Mouse (Mus musculus): Measurements from ENCODE around the gene Eid2. TPM values are rescaled to one million over a fixed set of nuclear protein-coding genes. Genes with fewer than 3 reads are reported as not detected.

The Eid2 gene
- 1 to 10 TPM; 1.2 to 1.5 TPM for total RNA-seq (2023)

DNA sequence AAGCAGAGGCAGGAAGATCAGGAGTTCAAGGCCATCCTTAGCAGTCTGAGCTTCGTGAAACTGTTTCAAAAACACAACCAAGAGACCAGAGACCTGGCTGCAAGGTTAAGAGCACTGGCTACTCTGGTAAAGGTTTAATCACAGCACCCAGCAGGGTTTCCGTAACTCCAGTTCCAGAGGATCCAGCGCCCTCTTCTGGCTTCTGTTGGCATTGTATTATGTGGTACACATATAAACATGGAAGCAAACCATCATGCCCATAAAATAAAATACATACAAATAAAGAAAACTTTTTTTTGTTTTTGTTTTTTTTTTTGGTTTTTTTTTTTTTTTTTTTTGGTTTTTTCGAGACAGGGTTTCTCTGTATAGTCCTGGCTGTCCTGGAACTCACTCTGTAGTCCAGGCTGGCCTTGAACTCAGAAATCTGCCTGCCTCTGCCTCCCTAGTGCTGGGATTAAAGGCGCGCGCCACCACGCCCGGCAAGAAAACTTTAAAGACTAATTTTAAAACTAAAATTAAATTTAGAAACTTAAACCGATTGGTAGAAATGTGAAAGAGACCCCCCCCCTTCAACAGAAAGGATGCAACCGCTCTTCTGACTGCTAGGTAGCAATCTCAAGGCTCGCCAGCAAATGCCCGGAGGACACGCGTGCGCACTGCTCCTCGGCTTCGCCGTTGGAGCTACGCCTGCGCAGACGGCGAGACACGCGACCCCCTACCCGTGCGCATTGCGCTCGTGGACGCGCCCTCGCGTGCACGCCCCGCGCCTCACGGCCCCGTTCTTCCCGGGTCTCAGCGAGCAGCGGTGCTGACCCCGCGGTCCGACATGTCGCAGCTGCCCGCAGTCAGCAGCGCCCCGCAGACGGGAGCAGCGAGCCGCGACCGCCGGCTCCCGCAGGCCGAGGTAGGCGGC, at the start of gene Eid2:
Gene Eid2, plus strand, starts transcription at position 753 of the 913 bp plus-strand sequence.

DNA sequence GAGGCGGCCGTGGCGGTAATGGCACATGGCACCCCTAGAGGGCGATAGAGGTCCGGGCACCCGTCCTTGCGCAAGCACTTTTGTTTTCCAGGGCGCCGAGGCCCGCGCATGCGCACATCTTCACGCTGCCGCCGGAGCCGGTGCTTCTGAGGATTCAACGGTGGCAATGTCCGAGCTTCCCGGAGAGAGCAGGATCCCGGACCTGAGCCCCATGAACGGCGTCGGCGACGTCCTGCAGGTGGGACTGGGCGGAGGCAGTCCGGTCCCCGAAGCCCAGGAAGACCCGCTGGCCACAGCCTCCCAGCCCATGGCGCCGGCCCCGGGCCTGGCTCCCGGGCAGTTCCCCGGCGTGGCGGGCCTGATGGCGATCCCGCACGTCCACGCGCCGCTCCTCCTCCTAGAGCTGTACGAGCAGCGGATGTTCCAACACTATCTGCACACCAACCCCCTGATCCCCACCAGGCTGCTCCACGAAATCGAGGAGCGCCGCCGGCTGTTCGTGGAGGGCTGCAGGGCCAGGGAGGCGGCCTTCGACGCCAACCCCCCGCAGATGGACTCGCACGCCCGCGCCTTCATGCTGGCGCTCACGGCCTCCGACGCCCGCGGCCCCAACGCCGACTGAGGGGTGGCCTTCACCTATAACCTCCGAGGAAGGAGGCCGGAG, 10.1 kb downstream of the Eid2 start, which contains the start of gene Eid2b:
Gene Eid2b, plus strand, starts transcription at position 125 of the 664 bp plus-strand sequence.

GRCm38 (mm10) chr7:28290638-28291590, 23.2 kb downstream of the Eid2 start, which contains the start of gene Selenov:
TSS of gene Selenov (minus strand) at chr7:28291186.

GRCm38 (mm10) chr7:28301616-28302433, 34.1 kb downstream of the Eid2 start, which contains the start of gene Dll3:
TSS of gene Dll3 (minus strand) at chr7:28302238.

DNA sequence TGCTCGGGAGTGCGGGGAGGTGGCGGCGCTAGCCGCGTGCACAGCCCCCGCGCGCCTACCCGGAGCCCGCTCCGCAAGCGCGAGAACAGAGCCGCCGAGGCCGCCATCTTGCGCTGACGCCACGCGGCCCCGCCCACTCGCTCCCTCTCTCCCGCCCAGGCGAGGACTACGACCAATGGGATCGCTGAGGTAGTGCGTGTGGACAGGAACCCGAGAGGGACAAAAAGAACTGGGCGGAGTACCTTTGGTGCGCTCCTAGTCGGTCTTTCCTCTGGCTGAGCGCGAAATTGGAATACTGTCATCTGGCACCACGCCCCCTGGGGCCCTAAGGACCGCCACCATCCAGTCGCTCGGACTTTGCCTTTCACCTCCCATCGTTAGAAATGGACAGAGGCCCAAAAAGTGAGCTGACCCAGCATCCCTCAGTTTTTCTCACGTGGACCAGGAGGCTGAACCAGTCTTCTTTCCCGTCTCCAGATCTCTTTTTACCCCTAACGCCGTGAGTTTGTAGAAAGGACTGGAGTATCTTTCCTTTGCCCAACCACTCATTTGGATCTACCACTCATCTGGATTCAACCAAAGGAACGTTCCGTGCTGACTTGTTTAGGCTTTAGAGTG, 44.4 kb downstream of the Eid2 start, which contains the start of gene Timm50:
Gene Timm50, minus strand, starts transcription at position 147 of the 618 bp plus-strand sequence.

Other genes with a start within 250 kb of the Eid2 start
- gene Psmc4, start 217.8 kb upstream of the Eid2 start, total RNA-seq (2023) = 10 to 100 TPM; 71.1 to 72.0 TPM
- not detected for gene Fcgbp, start 196.6 kb upstream of the Eid2 start, total RNA-seq (2023)
- not detected for gene 9530053A07Rik, start 138.4 kb upstream of the Eid2 start, total RNA-seq (2023)
- 10 to 100 TPM; 69.9 to 73.1 TPM for gene Fbl, start 98.2 kb upstream of the Eid2 start, total RNA-seq (2023)
- 10 to 100 TPM; 11.1 to 13.9 TPM for gene Dyrk1b, start 88.4 kb upstream of the Eid2 start, total RNA-seq (2023)
- gene Eid2b, start 9.9 kb downstream of the Eid2 start, total RNA-seq (2023) = 1 to 10 TPM; 4.5 to 4.7 TPM
- not detected for gene Selenov, start 23.3 kb downstream of the Eid2 start, total RNA-seq (2023)
- not detected for gene Dll3, start 34.4 kb downstream of the Eid2 start, total RNA-seq (2023)
- 10 to 100 TPM; 24.3 to 28.2 TPM for gene Timm50, start 44.2 kb downstream of the Eid2 start, total RNA-seq (2023)
- 10 to 100 TPM; 72.6 to 73.5 TPM for gene Supt5, start 70.9 kb downstream of the Eid2 start, total RNA-seq (2023)
- 1,000 to 10,000 TPM; 1,040 to 1,142 TPM for gene Rps16, start 82.8 kb downstream of the Eid2 start, total RNA-seq (2023)
- 10 to 100 TPM; 25.8 to 27.0 TPM for gene Plekhg2, start 104.7 kb downstream of the Eid2 start, total RNA-seq (2023)
- 1,000 to 10,000 TPM; 2,020 to 2,166 TPM for gene Zfp36, start 112.4 kb downstream of the Eid2 start, total RNA-seq (2023)
- gene Med29, start 124.8 kb downstream of the Eid2 start, total RNA-seq (2023) = 10 to 100 TPM in 1 of 2 experiments, 1 to 10 TPM in 1; 7.4 to 10.8 TPM
- gene Paf1, start 125.1 kb downstream of the Eid2 start, total RNA-seq (2023) = 10 to 100 TPM; 59.0 to 65.3 TPM
- gene Gmfg, start 169.6 kb downstream of the Eid2 start, total RNA-seq (2023) = 100 to 1,000 TPM; 506 TPM
- gene Lrfn1, start 184.1 kb downstream of the Eid2 start, total RNA-seq (2023) = 1 to 10 TPM; 4.0 TPM
- not detected for gene Ifnl2, start 242.6 kb downstream of the Eid2 start, total RNA-seq (2023)